Mouse (Mus musculus) central nervous system, embryonic 18 days (tissue): ENCODE data around the gene Med12. TPM values are rescaled to one million over a fixed set of nuclear protein-coding genes. Genes with fewer than 3 reads are reported as not detected.

Experiments used
- polyA plus RNA-seq: library from polyadenylated mRNA; depleted of rRNA; stranded (reverse); fragments of >200 nt; gene quantifications from 2 replicates; pipeline ENCODE4 v1.2.3, GENCODE M21; 2012; rRNA removed

Med12 gene
- polyA plus RNA-seq: 46.2 and 47.2 TPM in 2 replicates

GRCm38 (mm10) chrX:101273875-101274738 is at the start of gene Med12:
TSS of gene Med12 (plus strand) at chrX:101274030.

GRCm38 (mm10) chrX:101253952-101254729 is 19.7 kb upstream of the Med12 start, which contains the start of gene Foxo4:
TSS of gene Foxo4 (plus strand) at chrX:101254528.

GRCm38 (mm10) chrX:101263892-101264291 is 9.9 kb upstream of the Med12 start, which contains the start of gene Gm614:
TSS of gene Gm614 (minus strand) at chrX:101263992.

GRCm38 (mm10) chrX:101268025-101268754 is 5.6 kb upstream of the Med12 start, which contains the start of gene Il2rg:
TSS of gene Il2rg (minus strand) at chrX:101268255.

GRCm38 (mm10) chrX:101268755-101269124 is 5.1 kb upstream of the Med12 start, which contains the start of gene Gm20489:
TSS of gene Gm20489 (minus strand) at chrX:101269023.

GRCm38 (mm10) chrX:101299055-101299454 is 25.2 kb downstream of the Med12 start, which contains the start of gene Nlgn3:
TSS of gene Nlgn3 (plus strand) at chrX:101299168.

Other genes with a start within 250 kb of the Med12 start
- gene Tex11, start 214.4 kb upstream of the Med12 start, polyA plus RNA-seq: 0.04 and 0.07 TPM in 2 replicates
- gene Slc7a3, start 188.0 kb upstream of the Med12 start, polyA plus RNA-seq: 18.4 and 22.4 TPM in 2 replicates
- 47.7 and 50.2 TPM in 2 replicates for gene Snx12, start 51.5 kb upstream of the Med12 start, polyA plus RNA-seq
- 8.2 TPM in 2 replicates for gene Foxo4, start 19.5 kb upstream of the Med12 start, polyA plus RNA-seq
- gene Gm614, start 10.0 kb upstream of the Med12 start, polyA plus RNA-seq: 0.11 TPM in 1 of 2 replicates, not detected in the other
- 5.4 and 7.1 TPM in 2 replicates for gene Il2rg, start 5.8 kb upstream of the Med12 start, polyA plus RNA-seq
- not detected in 2 replicates for gene Gm20489, start 5.0 kb upstream of the Med12 start, polyA plus RNA-seq
- gene Nlgn3, start 25.1 kb downstream of the Med12 start, polyA plus RNA-seq: 48.5 and 52.8 TPM in 2 replicates
- gene Gjb1, start 102.3 kb downstream of the Med12 start, polyA plus RNA-seq: 1.4 and 1.6 TPM in 2 replicates
- gene Zmym3, start 146.8 kb downstream of the Med12 start, polyA plus RNA-seq: 253 and 259 TPM in 2 replicates
- 291 and 300 TPM in 2 replicates for gene Nono, start 155.3 kb downstream of the Med12 start, polyA plus RNA-seq
- 3.9 and 14.2 TPM in 2 replicates for gene Itgb1bp2, start 175.1 kb downstream of the Med12 start, polyA plus RNA-seq